Mouse (Mus musculus) ES-Bruce4 (cell line): ENCODE measurements around the gene Cmtr1.

Experiments
- CTCF ChIP-seq: IDR thresholded peaks from one replicate; pipeline ENCODE4 v1.8.1; 2011; ENCODE audit warnings: low read depth, low read length
- EP300 ChIP-seq: IDR thresholded peaks from 2 replicates; pipeline ENCODE4 v1.6.1; 2011; ENCODE audit warnings: low read depth, low read length; ENCODE audit not compliant: insufficient read depth
- POLR2A ChIP-seq: IDR thresholded peaks from one replicate; pipeline ENCODE4 v1.8.1; 2011; ENCODE audit warnings: low read length; ENCODE audit not compliant: insufficient read depth

- TF ChIP-seq CTCF (peak; percentile 60), EP300 (no peak), POLR2A (no peak)
These were observed 94.1 kb downstream of the Cmtr1 start for GRCm38 (mm10) chr17:29754510-29754909.
